Mouse (Mus musculus) left cerebral cortex, postnatal 10 days (tissue): ENCODE results near the gene Esrrg. TPM values are rescaled to one million over a fixed set of nuclear protein-coding genes. Genes with fewer than 3 reads are reported as not detected.

Experiments
- DNase-seq, 2 experiments: peaks; one replicate each; pipeline ENCODE4 v3.0.0; 2021 to 2022; ENCODE audit warnings: low spot score in 2 of 2, mixed read lengths in 1 of 2; ENCODE audit errors: extremely low spot score in 1 of 2
- intact Hi-C: fragments of 180-260 bp; cut with DNase I; formaldehyde crosslinking; loops from one replicate; pipeline ENCODE4 v1.15.1; 2025
- total RNA-seq, 2 experiments: library from RNA; stranded (reverse); gene quantifications; 2 replicates each; pipeline ENCODE4 v1.2.3; 2021

Esrrg gene
- total RNA-seq, 2 experiments from 2014 or later: 20.8 to 22.8 TPM

DNA sequence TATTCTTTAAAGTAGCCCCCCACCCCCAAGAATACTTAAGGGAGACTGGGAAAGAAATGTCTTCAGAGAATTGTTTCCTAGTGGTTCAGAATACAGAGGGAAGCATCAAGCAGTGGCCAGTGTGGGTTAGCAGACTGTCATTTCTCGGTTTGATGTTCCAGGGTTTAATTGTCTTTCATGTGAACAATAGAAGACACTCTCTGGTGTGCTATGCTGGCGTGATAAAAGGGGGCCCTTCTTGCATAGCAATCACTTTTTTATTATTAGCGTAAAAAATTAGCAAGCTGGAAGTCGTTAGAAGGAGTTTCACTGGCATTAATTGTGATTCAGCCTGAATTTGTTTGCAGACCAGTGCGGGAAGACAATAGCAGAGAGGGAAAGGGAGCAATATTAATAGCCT, 253.7 kb downstream of the Esrrg start:
- DNase-seq: no peak
- intact Hi-C loops: no loop called here

- no peak for DNase-seq
- intact Hi-C loops: no loop called here
Observed at GRCm38 (mm10) chr1:187868427-187868826, 259.8 kb downstream of the Esrrg start.

- intact Hi-C loops: no loop called here
- DNase-seq: no peak
Observed at GRCm38 (mm10) chr1:187872208-187872607, 263.6 kb downstream of the Esrrg start.

- DNase-seq: no peak
- intact Hi-C loops: no loop called here
Observed at GRCm38 (mm10) chr1:187872744-187873143, 264.2 kb downstream of the Esrrg start.

- intact Hi-C loops: no loop called here
- DNase-seq: no peak
Observed at GRCm38 (mm10) chr1:187873770-187874169, 265.2 kb downstream of the Esrrg start.

- DNase-seq: no peak
- intact Hi-C loops: no loop called here
Observed at GRCm38 (mm10) chr1:187887270-187887669, 278.7 kb downstream of the Esrrg start.

GRCm38 (mm10) chr1:187888142-187888541, 279.6 kb downstream of the Esrrg start:
- intact Hi-C loops: no loop called here
- no peak for DNase-seq

- intact Hi-C loops: no loop called here
- DNase-seq: no peak
Observed at GRCm38 (mm10) chr1:187889096-187889495, 280.5 kb downstream of the Esrrg start.

DNA sequence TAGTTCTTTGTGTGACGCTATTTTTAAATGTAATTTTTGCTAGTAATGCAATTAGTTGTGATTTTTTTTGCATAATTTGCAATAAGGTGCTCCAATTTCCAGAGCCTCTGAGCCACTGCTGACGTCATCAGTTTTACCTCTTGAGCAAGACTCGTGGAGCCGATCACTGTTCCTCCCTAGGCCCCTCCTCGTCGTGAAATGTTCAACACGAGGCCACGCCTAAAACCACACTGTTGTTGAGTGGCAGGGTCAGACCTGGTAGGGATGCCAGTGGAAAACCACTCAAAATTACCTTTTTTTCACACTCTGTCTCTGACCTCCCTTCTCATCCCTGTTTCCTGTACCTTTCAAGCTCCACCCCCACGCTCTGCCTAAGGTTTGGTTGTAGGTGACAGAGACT, 282.7 kb downstream of the Esrrg start:
- intact Hi-C loops: no loop called here

GRCm38 (mm10) chr1:187895459-187895858, 286.9 kb downstream of the Esrrg start:
- intact Hi-C loops: no loop called here

More for the DNA sequence above, 282.7 kb downstream of the Esrrg start:
- no peak for DNase-seq

DNA sequence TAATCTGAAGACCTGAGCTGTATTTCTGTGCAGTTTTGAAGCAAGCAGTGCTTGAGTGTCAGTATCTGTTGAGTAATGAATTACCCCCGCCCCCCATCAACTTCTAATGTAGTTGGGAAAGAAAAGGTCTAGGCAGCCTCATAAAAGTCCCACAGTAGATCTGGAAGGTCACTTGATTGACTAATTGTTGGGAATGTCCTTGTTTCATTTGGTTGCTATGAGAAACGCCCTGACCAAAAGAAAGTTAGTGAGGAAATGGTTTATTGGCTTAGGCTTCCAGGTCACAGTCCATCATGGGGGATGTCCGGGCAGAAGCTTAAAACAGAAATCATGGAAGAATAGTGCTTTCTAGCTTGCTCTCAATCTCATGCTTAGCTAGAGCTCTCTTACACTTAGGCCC, 287.7 kb downstream of the Esrrg start:
- intact Hi-C loops: no loop called here
- no peak for DNase-seq

More at GRCm38 (mm10) chr1:187895459-187895858, 286.9 kb downstream of the Esrrg start:
- no peak for DNase-seq

DNA sequence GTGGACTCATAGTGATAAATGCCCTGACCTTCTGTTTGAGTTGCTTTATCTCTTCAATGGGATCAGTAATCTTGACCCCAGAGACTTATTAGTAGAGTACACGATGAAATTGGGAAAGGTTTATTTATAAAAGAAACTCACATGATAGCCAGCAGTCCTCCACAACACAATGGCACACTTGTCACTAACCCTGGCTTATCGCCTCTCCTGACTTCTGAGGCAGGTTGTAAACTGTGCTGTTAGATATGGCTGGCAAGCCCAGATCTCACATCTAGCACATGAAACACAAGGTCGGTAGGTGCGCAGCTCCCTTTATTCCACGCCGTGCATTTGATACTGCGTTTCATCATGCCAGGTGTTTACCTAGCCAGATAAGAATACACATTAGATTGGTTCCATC, 288.3 kb downstream of the Esrrg start:
- intact Hi-C loops: no loop called here
- DNase-seq: no peak

DNA sequence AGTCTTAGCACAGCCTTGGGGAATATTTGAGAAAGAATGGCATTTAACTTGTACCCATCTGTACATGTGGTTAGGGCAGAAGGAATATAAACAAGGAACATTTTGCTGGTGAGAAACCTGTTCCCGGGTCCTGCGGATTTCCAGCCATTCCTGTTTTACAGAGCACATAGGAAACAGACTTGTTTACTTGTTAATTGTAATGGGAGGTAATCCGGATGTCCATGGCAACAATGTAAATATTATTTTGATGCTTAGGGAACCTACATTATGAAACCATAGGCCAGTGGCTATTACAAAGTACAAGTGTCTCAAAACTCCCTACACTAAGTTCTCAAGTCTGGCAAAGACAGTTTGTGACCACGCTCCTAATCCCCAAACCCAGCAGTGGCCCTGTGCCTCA, 290.9 kb downstream of the Esrrg start:
- no peak for DNase-seq
- intact Hi-C loops: no loop called here

GRCm38 (mm10) chr1:187900756-187901155, 292.2 kb downstream of the Esrrg start:
- DNase-seq: no peak
- intact Hi-C loops: no loop called here

- intact Hi-C loops: no loop called here
- DNase-seq: no peak
Observed at GRCm38 (mm10) chr1:187902176-187902575, 293.6 kb downstream of the Esrrg start.

- no peak for DNase-seq
- intact Hi-C loops: no loop called here
Observed at GRCm38 (mm10) chr1:187904731-187905130, 296.1 kb downstream of the Esrrg start.

DNA sequence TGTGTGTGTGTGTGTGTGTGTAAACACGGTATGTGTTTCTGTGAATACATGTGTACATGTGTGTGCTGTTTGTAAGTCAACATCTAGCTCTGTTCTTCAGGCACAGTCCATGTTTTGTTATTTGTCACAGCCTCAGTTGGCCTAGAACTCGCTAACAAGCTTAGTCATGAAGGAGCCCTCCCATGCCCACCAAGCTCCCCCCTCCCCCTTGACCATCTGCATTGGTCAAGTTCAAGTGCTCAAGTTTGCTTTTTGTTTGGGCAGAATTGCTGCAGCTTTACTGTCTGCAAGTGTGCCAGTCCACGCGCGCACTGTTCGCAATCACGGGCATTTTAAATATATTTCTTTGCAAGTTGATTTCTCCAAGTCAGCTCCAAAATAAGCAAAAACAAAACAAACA, 298.8 kb downstream of the Esrrg start:
- intact Hi-C loops: no loop called here

DNA sequence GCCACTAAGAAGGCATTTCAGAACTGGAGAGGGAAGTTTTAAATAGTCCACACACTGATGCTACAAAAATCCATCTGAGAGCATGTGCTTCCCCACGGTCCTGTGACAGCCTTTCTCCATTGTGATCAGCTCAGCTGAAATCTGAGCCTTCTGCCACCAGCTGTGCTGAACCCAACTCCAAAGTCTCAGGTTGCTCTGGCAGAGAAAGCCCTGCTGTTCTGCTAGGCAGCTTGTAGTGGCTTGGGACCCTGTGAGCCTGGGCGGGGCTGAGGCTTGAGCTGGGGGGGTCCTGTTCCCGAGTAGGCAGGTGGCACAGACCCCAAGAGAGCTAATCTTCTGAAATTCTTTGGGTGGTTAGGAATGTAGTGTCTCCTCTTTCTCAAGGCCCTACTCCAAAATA, 299.3 kb downstream of the Esrrg start:
- intact Hi-C loops: no loop called here
- no peak for DNase-seq

More for the DNA sequence above, 298.8 kb downstream of the Esrrg start:
- no peak for DNase-seq

- intact Hi-C loops: no loop called here
- no peak for DNase-seq
Observed at GRCm38 (mm10) chr1:187910718-187911117, 302.1 kb downstream of the Esrrg start.

- intact Hi-C loops: no loop called here
- DNase-seq: no peak
Observed at GRCm38 (mm10) chr1:187911201-187911600, 302.6 kb downstream of the Esrrg start.

DNA sequence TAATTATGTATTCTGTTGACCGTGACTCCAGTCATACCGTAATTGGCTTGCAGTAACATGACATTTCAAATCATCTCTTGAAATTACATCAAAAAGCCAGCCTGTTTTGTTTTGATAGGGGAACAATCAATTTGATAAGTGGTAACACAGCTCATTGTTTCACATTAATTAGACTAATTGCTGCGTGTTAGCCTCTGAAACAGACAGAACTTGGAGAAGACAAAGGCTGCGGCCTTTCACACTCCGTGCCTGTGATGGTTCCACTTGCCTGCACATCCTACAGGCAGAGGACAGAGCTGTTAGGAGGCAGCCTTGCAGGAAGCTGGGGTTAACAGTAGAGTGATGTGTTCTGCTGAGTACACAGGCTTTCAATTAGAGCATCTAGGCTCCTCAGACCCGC, 309.7 kb downstream of the Esrrg start:
- intact Hi-C loops: no loop called here
- no peak for DNase-seq

GRCm38 (mm10) chr1:187918939-187919338, 310.3 kb downstream of the Esrrg start:
- DNase-seq: no peak
- intact Hi-C loops: no loop called here
